Mouse (Mus musculus) T-helper 1 cell (primary cell): ENCODE data around the gene Cd84.

Experiments
- in situ Hi-C: fragments of 300-600 bp; cut with MboI, MseI; formaldehyde crosslinking; loops from one replicate; pipeline ENCODE4 v1.15.1; 2025; ENCODE audit warnings: high pct_unique_total_duplicates

Gene Cd84

DNA sequence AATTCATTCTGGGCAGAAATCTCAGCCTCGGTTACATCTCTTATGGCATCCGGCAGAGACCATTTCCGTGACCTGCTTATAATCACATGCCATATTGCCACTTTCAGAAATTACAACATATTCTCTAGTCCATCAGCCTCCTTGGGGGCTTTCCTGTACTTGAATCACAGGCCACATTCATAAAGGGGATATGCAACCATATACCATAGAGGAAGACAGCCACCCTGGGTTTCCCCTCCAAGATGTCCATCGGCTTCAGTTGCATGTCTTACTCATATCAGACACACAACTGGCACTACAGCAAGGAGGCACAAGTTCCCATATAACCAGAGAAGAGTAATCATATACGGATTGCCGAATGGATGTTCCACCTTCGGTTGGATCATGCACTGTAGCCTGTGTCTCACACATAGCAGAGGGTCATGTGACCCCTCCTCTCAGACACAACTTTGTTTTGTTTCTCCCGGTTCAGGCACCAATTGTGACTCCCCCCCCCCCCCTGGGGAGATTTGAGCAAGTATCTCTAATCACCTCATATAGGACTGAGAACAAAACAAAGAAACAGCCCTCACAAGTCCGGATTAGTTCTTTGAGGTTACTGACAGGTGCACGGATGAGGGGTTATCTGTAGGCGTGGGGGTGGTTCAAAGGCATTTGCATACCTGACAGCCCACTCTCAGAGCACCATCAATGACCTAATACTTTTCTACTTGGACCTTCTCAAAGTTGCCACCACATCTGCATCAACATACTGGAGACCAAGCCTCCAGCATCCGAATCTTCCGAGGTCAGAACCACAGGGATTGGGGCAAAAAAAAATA, 76.4 kb downstream of the Cd84 start:
- in situ Hi-C loops: loop anchor here (5.0 kb wide), 1 partner anchor 74 kb away; no protein-coding TSS in a partner anchor

DNA sequence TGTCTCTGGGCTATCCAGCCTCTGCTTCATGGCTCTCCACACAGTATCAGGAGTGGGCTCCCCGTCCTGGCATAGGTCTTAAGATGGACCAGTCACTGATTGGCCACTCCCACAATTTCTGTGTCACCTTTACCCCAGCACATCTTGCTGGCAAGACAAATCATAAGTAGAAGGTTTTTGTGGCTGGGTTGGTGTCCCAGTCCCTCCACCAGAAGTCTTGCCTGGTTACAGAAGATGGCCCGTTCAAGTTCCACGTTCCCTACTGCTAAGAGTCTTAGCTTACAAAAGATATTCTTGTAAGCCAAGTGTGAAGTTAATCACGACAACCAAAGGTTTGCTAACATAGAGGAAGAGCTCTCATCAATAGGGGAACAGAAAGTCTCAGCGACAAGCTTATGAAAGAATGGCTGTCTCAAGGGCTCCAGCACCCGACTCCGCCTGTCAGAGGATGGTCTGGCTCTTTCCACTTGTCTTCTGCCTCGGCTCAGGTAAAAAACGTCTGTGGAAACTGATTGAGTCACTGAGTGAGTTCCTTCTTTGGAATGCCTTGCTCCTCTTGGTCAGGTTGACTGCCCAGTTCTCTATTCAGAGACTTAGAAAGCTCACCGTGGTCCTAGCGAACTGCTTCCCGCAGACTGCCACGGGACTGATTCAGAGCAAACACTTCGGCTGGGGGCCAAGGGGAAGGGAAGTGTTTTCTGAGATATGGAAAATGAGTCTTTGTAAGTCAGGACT, 78.0 kb downstream of the Cd84 start, which contains the start of gene Slamf6:
Gene Slamf6 (plus strand): TSS at position 211 of the 735 bp plus-strand sequence.
- in situ Hi-C loops: loop anchor here (5.0 kb wide), 1 partner anchor 75 kb away; no protein-coding TSS in a partner anchor

DNA sequence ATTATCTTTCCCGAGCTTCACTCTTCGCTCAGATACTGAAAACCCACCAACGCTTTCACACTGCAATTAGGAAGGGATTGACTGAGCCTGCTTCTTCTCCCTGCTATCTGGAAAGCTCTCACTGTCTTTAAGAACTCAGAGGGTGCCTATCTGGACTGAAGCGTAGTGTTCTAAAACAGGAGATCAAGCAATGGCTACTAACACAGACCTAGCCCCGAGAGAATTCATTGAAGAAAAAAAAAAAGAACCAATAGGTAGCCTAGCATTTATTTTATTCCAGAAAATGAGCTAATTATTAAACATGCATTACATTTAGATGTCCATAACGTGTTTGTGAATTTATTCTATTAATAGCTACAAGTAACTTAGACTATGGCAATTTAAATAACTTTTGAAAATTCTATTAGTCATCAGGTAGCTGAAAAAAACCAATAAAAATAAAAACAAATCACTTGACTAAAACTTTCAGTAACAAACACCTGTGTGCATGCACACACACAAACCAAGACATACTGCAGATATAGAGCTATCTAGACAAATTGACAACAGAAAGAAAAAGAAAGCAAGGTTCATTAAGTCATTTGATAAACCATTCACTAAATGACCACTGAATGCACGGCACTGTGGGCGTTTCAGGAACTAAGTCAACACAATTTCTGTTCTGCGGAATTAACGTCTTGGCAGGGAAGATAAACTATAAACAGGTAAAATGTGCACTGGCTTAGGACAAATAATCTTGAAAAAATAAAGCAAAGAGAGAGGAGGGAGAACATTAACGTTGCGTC, 78.8 kb downstream of the Cd84 start:
- in situ Hi-C loops: loop anchor here (5.0 kb wide), 1 partner anchor 76 kb away; no protein-coding TSS in a partner anchor

DNA sequence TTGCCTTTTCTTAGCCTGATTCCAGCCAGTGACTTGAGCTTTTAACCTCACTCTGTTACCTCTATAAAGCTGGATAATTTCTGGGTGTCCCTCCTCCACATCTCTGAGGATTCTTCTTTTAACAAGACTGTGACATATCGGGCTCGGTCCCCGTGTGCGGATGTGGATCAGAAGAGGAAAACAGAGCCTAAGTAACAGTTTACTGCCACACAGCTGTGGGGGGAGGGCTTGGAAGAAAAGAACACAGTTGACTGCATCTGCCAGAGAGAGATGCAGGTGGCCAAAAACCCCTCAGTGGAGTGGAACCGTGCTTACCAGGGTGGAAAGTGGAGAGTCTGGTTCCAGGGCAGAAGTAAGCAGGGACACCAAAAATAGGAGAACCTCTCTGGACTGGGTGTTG, 79.7 kb downstream of the Cd84 start:
- in situ Hi-C loops: loop anchor here (5.0 kb wide), 1 partner anchor 77 kb away; no protein-coding TSS in a partner anchor

DNA sequence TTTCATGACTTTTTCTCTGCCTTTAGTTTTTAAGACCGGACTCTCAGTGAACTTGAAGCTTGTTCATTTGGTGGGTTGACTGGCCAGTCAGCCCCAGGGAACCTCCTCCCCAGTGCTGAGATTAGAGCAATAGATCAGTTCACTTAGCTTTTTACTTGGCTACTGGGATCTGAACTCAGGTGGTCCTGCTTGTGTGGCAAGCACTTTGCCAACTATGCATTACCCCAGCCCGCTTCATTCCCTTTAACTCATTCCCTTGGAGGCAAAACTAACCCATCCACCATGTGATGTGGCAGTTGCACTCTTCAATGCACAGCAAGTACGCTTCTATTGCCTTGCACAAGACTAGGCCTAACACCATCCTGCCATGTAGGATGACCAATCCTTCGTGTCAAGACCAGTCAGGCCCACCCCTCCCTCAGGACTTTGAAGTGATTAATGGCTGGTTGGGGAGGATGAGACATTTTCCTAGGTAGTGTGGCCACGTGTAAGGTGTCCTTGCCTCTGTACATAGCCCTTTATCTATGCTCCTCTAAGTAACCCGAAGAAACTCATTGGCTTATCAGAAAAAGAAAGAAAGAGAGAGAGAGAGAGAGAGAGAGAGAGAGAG, 80.5 kb downstream of the Cd84 start:
- in situ Hi-C loops: loop anchor here (5.0 kb wide), 1 partner anchor 78 kb away; no protein-coding TSS in a partner anchor

DNA sequence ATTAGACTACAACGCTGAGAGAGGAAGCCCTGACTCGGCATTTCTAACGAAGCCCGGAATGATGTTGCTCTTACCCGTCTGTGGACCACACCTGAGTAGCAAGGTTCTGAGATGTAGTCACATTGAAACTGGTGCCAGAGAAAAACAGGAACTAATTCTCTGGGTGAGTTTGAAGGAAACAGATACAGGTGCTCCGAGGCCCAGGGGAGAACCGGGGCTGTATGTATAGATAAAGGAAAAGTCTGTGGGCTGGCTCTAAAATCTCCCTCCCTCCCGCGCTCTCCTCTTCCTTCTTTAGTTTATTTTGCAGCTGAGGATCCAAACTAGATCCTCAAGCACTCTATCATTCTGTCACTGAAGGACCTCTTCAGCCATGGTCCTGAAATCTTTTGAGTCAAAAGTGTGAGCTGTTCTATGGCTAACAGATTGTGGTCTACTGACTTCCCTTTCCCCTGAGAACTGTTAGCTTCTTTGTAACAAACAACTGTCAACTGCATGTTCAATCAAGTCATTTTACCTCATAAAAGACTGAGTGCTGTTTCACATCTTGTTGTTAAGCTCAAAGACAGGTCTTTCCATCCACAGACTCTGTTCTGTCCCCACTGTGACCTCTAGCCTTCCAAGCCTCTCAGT, 81.6 kb downstream of the Cd84 start:
- in situ Hi-C loops: no loop called here

DNA sequence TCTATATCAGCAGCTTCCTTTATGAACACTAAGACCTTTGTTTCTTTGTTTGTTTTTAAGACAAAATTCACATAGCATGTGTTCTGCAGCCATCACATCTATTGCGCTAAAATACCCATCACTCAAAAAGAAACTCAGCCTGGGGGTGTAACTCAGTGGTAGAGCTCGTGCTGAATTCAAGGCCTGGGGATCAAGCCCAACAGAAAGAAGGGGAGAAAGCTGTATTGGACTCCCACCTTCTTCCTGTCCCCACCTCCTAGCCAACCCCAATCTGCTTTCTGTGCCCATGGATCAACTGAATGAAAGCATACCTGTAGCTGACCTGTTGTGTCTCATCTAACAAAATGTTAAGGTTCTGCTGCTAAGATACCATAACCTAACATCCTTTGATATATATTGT, 82.1 kb downstream of the Cd84 start:
- in situ Hi-C loops: no loop called here

DNA sequence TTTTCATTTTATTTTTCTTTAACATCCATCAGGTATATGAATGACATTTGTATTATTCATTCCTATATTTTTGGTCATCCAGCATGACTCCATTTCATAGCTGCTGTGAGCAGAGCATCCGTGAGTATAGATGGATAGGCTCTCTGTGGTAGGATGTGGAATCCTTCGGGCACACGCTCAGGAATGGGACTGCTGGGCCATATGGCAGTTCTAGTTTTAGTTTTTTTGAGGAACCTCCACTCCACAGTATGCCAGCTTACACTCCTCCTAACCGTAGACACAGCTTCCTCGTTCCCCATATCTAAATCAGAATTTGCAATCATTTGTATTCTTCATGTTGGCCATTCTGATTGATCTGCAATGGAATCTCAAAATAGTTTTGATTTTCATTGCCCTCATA, 83.3 kb downstream of the Cd84 start:
- in situ Hi-C loops: no loop called here

DNA sequence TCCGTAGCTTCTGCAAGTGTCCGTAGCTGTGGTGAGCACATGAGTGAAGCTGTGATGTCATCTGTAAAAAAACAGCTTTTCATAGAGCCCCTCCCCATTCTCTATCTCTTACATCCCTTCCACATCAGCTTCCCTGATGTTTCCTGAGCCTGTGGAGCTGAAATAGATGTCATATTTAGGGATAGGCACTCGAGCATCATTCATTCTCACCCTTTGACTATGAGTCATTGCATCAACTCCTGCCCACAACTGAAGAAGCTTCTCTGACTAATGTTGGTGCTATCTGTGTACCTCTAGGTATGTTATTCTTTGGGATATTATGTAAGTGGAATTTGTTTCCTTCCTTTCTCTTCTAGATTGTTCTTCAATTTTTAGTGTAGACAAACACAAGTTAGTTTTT, 85.4 kb downstream of the Cd84 start:
- in situ Hi-C loops: no loop called here

DNA sequence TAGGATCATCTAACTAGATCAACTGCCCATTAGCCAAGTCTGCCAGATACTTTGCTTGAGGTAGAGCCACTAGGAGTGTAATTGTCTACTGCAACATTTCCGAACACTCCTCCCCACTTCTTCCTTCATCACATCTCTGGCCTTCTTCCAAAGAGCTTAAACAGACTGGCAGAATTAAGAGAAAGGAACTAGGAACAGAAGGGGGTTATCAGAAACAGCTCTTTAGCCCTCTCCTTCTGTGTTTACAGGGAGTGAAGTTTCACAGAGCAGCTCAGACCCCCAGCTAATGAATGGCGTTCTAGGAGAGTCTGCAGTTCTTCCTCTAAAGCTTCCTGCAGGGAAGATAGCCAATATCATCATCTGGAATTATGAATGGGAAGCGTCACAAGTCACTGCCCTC, 94.4 kb downstream of the Cd84 start:
- in situ Hi-C loops: no loop called here

DNA sequence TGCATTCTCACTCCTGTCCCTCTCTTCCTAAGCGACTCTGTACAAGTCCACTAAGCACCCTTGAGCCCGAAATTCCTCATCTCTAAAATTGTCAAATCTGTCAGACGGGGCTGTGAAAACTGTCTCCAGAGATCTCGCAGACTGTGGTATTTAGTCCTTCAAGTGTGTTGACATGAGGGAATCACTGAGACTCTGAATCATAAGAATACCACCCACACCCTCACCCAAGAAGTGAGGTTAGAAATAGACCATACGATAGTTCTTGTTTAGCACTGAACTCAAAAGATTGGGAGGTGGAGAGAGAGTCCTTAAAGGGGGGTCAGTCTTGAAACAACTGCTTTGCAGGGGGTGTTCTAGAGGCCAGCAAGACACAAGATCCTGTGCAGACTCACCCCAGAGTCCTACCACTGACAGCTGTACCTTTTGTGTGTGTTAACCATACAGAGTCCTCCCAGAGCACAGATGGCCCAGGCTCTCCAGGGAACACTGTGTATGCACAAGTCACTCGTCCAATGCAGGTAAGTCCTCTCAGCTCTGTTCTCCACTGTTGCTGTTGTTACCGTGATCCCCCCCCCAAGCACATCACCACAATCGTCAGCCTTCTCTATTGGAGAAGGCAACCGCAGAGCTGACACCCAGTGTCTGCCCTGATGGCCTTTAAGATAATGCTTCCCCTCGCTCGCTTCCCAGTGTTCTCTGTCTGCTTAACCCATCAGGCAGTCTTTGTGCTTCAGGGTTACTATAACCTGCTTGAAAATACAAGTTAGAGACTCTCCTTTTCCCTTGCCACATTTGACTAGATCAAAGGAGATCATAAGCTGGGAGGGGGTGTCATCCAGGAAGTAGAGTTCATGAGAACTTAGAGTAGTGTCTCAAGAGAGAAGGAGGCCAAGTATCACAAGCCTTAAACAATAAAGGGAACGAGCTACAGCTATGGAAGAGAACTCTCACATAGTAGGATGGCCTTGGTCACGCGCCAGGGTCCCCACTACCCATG, 99.8 kb downstream of the Cd84 start:
- in situ Hi-C loops: no loop called here
